Mouse (Mus musculus): Measurements from ENCODE around the gene Nlrp14. TPM values are rescaled to one million over a fixed set of nuclear protein-coding genes. Genes with fewer than 3 reads are reported as not detected.
A peak's percentile ranks its signal among the peaks of the same experiment; 100 is the strongest.
"Not testable (repeated sequence)": the region's sequence is repeated elsewhere in the genome, so short reads cannot be mapped to it uniquely, and the experiment has no call there.

Nlrp14 gene
- not detected for total RNA-seq (2021)
- long read RNA-seq, experiment 1, result 0 reads
- long read RNA-seq, experiment 2, result 0 reads

DNA sequence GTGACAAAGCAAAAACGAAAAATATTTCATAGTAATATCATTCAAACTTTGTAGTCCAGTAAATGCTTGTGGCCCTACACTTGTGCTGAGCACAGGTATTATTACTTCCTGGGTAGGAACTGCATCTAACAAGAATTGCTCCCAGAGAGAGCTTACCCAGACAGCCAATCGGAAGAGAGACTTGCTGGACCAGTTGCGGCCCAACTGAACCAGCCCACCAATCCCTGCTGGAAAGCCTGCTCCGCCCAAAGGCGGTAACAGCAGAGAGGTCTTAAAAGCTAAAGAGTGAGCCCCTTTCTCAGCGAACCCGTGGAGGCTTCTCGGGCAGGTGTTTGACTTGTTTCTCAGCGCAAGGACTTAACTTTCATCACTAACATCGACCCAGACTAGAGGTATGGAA is at the start of gene Nlrp14:
Gene Nlrp14, plus strand, starts transcription at position 301 of the 400 bp plus-strand sequence.
- DNase-seq, result no peak
- intact Hi-C loops (cut with DNase I), result no loop called here

DNA sequence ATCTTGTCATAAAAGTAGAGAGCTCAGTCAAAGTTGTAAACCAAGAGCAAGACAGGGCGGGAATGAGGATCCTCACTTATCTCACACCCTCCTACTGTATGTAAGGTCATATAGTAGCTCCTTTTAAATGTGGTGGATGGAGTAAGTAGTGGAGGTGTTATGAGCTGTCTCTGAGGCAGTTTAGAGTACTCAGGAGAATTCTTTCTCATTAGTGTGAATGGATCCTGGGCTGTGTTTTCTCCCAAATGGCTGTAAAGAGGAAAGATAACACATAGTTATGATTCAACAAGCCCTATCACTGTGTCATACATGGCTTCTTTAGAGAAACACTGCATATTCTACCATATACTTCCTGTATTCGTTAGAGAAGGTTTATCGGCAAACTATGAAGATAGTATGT is 35.8 kb upstream of the Nlrp14 start, which contains the start of gene Olfr715:
Gene Olfr715, minus strand, starts transcription at position 101 of the 400 bp plus-strand sequence.
- intact Hi-C loops (cut with DNase I); DNase-seq: not testable (repeated sequence)

DNA sequence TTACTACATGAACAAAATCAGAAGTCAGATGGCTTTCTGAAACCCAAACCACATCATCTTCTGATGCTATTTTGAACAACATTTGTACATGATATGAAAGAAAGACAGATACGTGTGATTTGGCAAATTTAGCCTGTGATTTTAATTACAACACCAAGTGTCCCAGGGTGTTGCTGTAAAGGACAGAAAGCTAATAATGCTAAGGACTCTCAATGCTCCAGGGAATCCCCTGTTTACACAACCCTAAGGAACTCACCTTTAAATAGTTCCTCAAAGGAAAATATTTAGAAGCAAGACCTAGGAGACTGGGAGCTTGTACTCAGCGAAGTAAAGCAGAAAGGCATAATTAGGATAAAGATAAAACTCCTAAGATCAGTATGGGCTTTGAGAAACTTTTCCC is 28.8 kb upstream of the Nlrp14 start, which contains the start of gene Olfr716:
Gene Olfr716, plus strand, starts transcription at position 301 of the 400 bp plus-strand sequence.
- DNase-seq; intact Hi-C loops (cut with DNase I): not testable (repeated sequence)

DNA sequence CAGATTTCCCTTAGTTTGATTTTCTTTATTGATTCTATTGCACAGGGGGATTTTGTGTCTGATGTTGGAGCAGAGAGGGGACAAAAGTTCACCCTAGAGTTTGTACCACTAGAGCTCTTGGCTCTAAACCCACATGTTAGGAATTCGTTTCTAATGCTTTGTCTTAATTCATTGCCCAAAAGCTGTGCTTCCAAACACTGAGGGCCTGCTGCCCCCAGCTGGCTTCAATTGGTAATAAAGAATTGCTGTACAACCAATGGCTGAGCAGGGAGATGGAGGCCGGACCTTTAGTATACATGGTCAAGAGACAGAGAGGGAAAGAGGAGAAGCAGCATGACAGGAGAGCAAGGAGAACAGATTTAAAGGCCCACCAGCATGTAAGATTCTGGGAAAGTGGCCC is 13.6 kb downstream of the Nlrp14 start:
- intact Hi-C loops (cut with DNase I), result no loop called here
- no peak for DNase-seq

DNA sequence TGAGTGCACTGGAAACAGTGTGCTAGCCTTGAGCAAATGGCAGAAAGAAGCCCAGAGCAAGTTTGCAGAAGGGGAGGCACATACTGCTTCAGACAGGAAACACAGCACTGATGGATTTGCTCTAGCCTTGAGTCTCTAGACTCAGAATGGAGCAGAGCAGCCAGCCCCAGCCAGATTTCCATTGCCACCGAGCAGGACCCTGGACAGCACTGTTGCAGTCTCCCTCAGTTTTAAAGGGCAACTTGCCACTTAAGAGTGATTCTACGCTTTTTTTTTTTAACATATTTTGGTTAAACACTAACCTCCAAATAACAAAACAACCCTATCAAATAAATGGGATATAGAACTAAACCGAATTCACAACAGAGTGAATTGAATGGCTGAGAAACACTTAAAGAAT is 35.0 kb downstream of the Nlrp14 start:
- no peak for DNase-seq
- intact Hi-C loops (cut with DNase I), result no loop called here

DNA sequence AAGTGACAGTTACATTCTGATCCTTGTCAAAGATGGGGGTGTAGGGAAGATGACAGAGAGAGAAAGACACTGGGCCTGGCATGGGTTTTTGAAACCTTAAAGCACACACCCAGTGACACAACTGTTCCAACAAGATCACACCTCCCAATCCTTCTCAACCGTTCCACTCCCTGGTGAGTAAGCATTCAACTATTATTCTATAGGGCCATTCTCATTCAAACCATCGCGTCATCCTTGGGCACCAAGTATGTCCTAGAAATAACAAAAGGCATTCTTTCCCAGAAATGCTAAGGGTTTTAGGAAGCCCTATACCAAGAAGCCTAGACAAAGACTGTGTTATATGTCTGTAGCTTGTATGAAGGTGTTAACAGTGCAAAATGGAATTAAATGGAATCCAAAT is 41.1 kb downstream of the Nlrp14 start:
- intact Hi-C loops (cut with DNase I), result no loop called here
- DNase-seq, result no peak

DNA sequence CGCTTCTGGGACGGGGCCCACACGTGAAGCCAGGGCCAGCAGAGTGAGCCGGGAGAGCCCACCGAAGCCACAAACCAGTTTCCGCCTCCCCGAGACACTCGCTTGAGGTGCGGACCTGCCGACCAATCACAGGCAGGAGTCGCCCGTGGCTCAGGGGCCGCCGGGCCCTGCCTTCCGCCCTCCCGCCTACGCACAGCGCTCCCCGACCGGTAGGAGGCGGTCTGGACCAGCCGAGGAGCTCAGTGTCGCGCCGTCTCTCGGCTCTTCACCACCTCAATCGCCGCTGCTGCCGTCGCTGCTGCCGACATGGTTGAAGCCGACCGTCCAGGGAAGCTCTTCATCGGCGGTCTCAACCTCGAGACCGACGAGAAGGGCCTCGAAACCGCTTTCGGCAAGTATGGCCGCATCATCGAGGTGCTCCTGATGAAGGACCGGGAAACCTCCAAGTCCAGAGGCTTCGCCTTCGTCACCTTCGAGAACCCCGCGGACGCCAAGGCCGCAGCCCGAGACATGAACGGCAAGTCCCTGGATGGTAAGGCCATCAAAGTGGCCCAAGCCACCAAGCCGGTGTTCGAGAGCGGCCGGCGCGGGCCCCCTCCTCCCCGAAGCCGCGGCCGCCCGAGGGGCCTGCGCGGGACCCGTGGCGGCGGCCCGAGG is 42.5 kb downstream of the Nlrp14 start, which contains the start of gene Rbmxl2:
Gene Rbmxl2, plus strand, starts transcription at position 242 of the 657 bp plus-strand sequence.
- no peak for DNase-seq
- intact Hi-C loops (cut with DNase I), result no loop called here

DNA sequence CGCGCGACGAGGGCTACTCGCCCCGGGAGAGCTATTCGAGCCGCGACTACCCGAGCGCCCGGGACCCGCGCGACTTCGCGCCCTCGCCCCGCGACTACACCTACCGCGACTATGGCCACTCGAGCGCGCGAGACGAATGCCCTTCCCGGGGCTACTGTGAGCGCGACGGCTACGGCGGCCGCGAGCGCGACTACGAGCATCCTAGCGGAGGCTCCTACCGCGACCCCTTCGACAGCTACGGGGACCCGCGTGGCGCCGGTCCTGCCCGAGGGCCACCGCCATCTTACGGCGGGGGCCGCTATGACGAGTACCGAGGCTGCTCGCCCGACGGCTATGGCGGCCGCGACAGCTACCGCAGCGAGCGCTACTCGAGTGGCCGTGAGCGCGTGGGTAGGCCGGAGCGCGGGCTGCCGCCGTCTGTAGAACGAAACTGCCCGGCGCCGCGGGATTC is 43.4 kb downstream of the Nlrp14 start:
- peak in 1 of 2 experiments; percentile 14 for DNase-seq
- intact Hi-C loops (cut with DNase I), result loop anchor here (10.0 kb wide), 1 partner anchor 575 kb away; no protein-coding TSS in a partner anchor

DNA sequence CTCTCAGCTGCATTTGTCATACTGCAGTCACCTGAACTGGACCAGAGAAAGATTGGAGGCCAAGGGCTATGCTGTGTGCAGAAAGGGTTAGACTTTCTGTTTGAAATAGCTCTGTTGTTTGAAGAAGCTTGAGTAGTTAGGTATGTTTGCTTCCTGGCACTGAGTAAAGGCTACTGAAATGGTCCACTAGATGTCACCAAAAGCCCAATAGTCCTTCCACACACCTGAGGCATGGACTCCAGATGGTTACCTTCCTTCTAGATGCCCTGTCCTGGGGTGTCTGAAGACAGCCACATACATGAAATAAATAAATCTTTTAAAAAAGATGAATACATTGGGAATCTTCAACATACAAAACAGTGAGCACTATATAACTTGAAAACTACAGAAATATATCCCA is 48.9 kb downstream of the Nlrp14 start:
- DNase-seq, result peak in 1 of 2 experiments; percentile 3
- intact Hi-C loops (cut with DNase I), result loop anchor here (10.0 kb wide), 1 partner anchor 569 kb away; no protein-coding TSS in a partner anchor

DNA sequence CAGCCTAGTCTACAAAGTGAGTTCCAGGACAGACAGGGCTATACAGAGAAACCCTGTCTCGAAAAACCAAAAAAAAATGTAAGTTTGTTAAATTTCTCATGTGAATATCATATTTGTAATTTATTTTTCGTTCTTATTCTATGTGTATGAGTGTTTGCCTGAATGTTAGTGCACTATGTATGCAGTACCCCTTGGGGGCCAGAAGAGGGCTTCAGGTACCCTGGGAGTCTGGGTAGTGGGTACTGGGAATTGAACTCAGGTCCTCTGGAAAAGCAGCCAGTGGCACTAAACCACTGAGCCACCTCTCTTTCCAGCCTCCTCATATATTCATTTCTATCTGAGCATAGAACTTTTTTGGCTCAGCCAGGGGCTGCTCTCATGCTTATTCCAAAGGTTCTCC is 50.1 kb downstream of the Nlrp14 start:
- DNase-seq, result no peak
- intact Hi-C loops (cut with DNase I), result loop anchor here (10.0 kb wide), 1 partner anchor 568 kb away; no protein-coding TSS in a partner anchor

DNA sequence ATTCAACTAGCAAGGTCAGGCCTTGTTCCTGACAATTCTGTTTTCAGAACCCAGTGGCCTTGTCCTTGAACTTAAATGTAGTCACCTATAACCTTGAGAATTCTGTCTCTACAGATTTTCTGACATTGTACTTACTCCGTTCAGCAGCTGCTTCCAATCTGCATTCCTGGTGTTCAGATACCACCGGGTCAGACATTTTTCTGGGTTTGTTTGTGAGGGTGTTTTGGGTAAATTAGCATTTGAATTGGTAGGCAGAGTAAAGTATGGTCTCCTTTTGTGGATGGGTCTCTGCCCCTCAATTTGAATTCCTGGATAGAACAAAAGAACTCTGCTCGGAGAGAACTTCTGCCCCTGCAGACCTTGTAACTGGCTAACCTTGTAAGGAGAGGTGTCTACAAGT is 70.1 kb downstream of the Nlrp14 start:
- intact Hi-C loops (cut with DNase I), result no loop called here
- no peak for DNase-seq

DNA sequence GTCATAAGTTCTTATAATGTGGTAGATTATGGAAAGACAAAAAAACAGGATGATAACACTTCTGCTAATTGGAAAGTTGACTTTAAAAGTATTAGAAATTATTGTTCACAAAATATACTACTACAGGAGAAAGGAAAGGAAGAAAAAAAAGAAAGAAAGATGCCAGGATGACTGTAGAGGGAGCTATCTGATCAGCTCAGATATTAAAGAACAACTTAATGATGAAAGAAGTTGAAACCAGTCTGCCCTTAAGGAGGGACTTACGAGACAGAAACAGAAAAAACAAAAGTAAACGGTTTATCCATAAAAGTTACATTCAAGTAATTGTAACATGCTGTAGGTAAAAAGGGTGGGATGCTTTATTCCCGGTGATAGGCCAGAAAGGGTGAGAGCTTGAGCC is 70.7 kb downstream of the Nlrp14 start:
- intact Hi-C loops (cut with DNase I), result no loop called here
- no peak for DNase-seq

DNA sequence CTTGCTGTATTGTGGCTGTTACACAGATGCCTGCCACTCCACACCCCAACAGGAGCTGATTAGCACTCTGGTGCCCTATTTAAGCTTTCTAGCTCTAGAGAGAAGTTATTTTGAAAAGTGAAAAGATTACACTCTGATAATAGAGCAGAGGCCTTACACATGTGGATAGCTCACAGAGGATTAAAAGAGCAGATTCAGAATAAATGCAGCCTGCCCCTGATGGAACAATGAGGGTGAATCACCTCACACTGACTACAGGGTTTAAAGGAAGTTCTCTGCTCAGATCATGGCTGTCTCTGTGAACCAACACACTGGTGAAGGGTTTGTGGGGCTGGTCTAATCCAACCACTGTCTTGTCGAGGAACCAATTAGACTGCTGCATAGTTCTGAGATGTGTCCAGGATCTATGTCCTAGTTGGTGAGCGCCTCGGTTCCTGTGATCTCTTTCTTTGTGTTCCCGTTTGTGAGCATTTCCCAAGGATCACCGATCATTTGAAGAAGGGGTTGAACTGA is 74.6 kb downstream of the Nlrp14 start:
- no peak for DNase-seq
- intact Hi-C loops (cut with DNase I), result no loop called here

Other genes starting within 250 kb of the Nlrp14 start
- not detected for gene Olfr709-ps1, start 234.8 kb upstream of the Nlrp14 start, total RNA-seq (2021)
- gene Olfr710, start 218.7 kb upstream of the Nlrp14 start, total RNA-seq (2021), result not detected
- gene Olfr6, start 203.1 kb upstream of the Nlrp14 start, total RNA-seq (2021), result not detected
- gene Olfr711, start 191.5 kb upstream of the Nlrp14 start, total RNA-seq (2021), result not detected
- not detected for gene Olfr2, start 160.9 kb upstream of the Nlrp14 start, total RNA-seq (2021)
- gene Olfr713, start 135.8 kb upstream of the Nlrp14 start, total RNA-seq (2021), result not detected
- not detected for gene Olfr714, start 96.0 kb upstream of the Nlrp14 start, total RNA-seq (2021)
- not detected for gene Olfr17, start 73.8 kb upstream of the Nlrp14 start, total RNA-seq (2021)
- not detected for gene Olfr715b, start 56.6 kb upstream of the Nlrp14 start, total RNA-seq (2021)
- not detected for gene Olfr715, start 35.9 kb upstream of the Nlrp14 start, total RNA-seq (2021)
- gene Olfr716, start 28.7 kb upstream of the Nlrp14 start, total RNA-seq (2021), result not detected
- under 1 TPM; 0.19 to 0.20 TPM for gene Rbmxl2, start 42.5 kb downstream of the Nlrp14 start, total RNA-seq (2021)
- under 1 TPM in 1 of 2 experiments, not detected in 1; 0.17 TPM for gene Syt9, start 203.7 kb downstream of the Nlrp14 start, total RNA-seq (2021)